Mouse (Mus musculus) bone marrow macrophage, adult 2 months (primary cell): Measurements from ENCODE around the gene Tubb1. TPM values are rescaled to one million over a fixed set of nuclear protein-coding genes. Genes with fewer than 3 reads are reported as not detected.
A peak's percentile ranks its signal among the peaks of the same experiment; 100 is the strongest.

Source experiments
- H3K27ac ChIP-seq: 2 replicates; pipeline ENCODE4 v1.5.1; 2012; ENCODE audit warnings: low read depth, low read length; ENCODE audit not compliant: insufficient read depth
- H3K4me1 ChIP-seq: 2 replicates; pipeline ENCODE4 v1.6.1; 2012; ENCODE audit warnings: low read length; ENCODE audit not compliant: control insufficient read depth, insufficient read depth
- H3K4me3 ChIP-seq: 2 replicates; pipeline ENCODE4 v1.5.1; 2012; ENCODE audit warnings: mild to moderate bottlenecking, low read length, moderate library complexity; ENCODE audit not compliant: insufficient read depth
- CTCF ChIP-seq: IDR thresholded peaks from 2 replicates; pipeline ENCODE4 v1.5.1; 2012; ENCODE audit warnings: low read depth, mild to moderate bottlenecking, low read length, moderate library complexity
- POLR2A ChIP-seq: IDR thresholded peaks from 2 replicates; pipeline ENCODE4 v1.6.1; 2012; ENCODE audit warnings: mild to moderate bottlenecking, low read depth, low read length, borderline replicate concordance
- polyA plus RNA-seq: library from polyadenylated mRNA; stranded (reverse); fragments of >200 nt; gene quantifications from 2 replicates; pipeline ENCODE4 v1.2.4, GENCODE M21; 2012; ENCODE audit not compliant: missing spikeins, insufficient read depth, insufficient read length

Tubb1 gene
- polyA plus RNA-seq, 1 experiment = not detected

- TF ChIP-seq CTCF = no peak
- TF ChIP-seq POLR2A = no peak
- Histone ChIP-seq H3K27ac (no peak overlapping the region), H3K4me1 (peaks cover 30% of the 10 kb centered on the region), H3K4me3 (no peak overlapping the region)
Observed at GRCm38 (mm10) chr2:174443046-174443445, 7.4 kb upstream of the Tubb1 start.

DNA sequence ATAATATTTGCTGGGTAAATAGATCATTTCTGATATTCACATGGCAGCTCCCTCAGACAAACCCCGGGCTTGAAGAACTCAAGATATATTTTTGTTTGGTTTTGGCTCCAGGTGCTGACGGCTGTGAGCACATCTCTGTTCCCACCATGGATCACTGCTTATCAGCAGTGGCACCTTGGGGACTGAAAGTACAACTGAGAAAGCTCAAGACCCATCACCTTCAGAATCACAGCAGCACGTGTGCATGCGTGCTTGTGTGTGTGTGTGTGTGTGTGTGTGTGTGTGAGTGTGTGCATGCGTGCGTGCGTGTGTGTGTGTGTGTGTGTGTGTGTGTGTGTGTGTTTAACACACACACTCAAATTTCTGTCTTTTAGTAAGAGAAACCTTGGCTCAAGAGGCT is 6.1 kb upstream of the Tubb1 start:
- Histone ChIP-seq H3K4me3 (no peak overlapping the region), H3K4me1 (peaks cover 27% of the 10 kb centered on the region), H3K27ac (no peak overlapping the region)
- TF ChIP-seq CTCF (no peak), POLR2A (no peak)

GRCm38 (mm10) chr2:174445018-174445417 is 5.5 kb upstream of the Tubb1 start:
- Histone ChIP-seq H3K27ac (no peak overlapping the region), H3K4me3 (no peak overlapping the region), H3K4me1 (peaks cover 22% of the 10 kb centered on the region)
- TF ChIP-seq POLR2A (no peak), CTCF (no peak)

GRCm38 (mm10) chr2:174446492-174446891 is 4.0 kb upstream of the Tubb1 start:
- Histone ChIP-seq H3K4me1 (peaks cover 10% of the 10 kb centered on the region), H3K4me3 (no peak overlapping the region), H3K27ac (no peak overlapping the region)
- TF ChIP-seq POLR2A = no peak
- TF ChIP-seq CTCF = no peak

GRCm38 (mm10) chr2:174446905-174447304 is 3.6 kb upstream of the Tubb1 start:
- TF ChIP-seq POLR2A (no peak), CTCF (no peak)
- Histone ChIP-seq H3K4me3 (no peak overlapping the region), H3K4me1 (peaks cover 6% of the 10 kb centered on the region), H3K27ac (no peak overlapping the region)

DNA sequence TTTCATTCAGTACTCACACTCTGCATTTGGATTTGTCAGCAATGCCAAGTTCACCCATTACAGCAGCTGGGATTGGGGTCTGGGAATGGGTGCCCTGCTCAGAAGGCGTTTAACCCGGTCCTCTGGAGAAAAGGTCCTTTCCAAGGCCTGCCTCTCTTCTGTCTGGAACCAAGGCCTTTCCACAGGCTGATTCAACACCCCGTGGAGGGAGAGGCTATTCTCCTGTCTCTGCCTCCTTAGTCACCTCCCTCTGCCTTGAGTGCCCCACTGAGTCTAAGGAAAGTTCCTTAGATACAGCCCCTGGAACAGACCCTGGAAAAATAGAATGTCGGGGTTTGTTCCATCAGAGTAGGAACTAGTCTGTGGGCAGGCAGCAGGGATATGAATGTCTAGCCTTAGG is 2.1 kb upstream of the Tubb1 start:
- no peak for TF ChIP-seq CTCF
- TF ChIP-seq POLR2A = no peak
- H3K27ac ChIP-seq = no peak overlapping the region
- H3K4me1 ChIP-seq = peaks cover 1% of the 10 kb centered on the region; the same call in 1 of the 2 replicates
- H3K4me3 ChIP-seq = no peak overlapping the region

DNA sequence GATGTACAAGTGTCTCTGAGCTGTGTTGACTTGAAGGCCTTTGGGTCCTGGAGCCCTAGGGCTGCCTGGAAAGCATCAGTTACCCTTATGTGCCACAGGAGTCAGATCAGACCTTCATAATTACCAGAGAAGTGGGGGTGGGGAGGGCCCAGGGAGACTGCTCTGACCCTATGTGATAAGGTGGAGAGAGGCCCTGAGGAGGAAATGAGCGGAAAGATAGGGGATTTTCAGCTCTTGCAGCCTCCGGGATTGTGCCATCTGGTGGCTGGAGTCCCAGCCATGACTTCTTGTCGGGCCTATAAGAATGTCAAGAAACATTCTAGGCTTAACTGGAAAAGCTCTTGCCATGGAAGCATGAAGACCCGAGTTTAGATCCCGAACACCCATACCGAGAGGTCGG is 3.2 kb downstream of the Tubb1 start:
- peaks cover 5% of the 10 kb centered on the region; the same call in 1 of the 2 replicates for H3K4me1 ChIP-seq
- TF ChIP-seq POLR2A = no peak
- peak; percentile 45; the same call in 1 of the 2 replicates for TF ChIP-seq CTCF
- no peak overlapping the region for H3K4me3 ChIP-seq
- no peak overlapping the region for H3K27ac ChIP-seq

- Histone ChIP-seq H3K27ac (no peak overlapping the region), H3K4me3 (no peak overlapping the region), H3K4me1 (peaks cover 3% of the 10 kb centered on the region)
- TF ChIP-seq POLR2A (no peak), CTCF (no peak)
Observed at GRCm38 (mm10) chr2:174459365-174459764, 8.9 kb downstream of the Tubb1 start.

- Histone ChIP-seq H3K4me3 (peak overlapping the region; percentile 84), H3K27ac (peak overlapping the region; percentile 54; the same call in 1 of the 2 replicates), H3K4me1 (peaks cover 3% of the 10 kb centered on the region)
- TF ChIP-seq CTCF (no peak), POLR2A (no peak)
Observed at GRCm38 (mm10) chr2:174463370-174463769, 12.9 kb downstream of the Tubb1 start.

- peaks cover 3% of the 10 kb centered on the region for H3K4me1 ChIP-seq
- peak within 1 kb of the TSS; percentile 84 for H3K4me3 ChIP-seq
- TF ChIP-seq POLR2A (no peak), CTCF (no peak)
- H3K27ac ChIP-seq = peak within 1 kb of the TSS; percentile 54
Observed at GRCm38 (mm10) chr2:174463789-174464523, 13.5 kb downstream of the Tubb1 start, which contains the start of gene Atp5e. Gene Atp5e (minus strand): TSS chr2:174464105.

GRCm38 (mm10) chr2:174470333-174470732 is 19.8 kb downstream of the Tubb1 start:
- H3K4me3 ChIP-seq = no peak overlapping the region
- no peak overlapping the region for H3K27ac ChIP-seq
- TF ChIP-seq CTCF (no peak), POLR2A (no peak)
- H3K4me1 ChIP-seq = peaks cover 30% of the 10 kb centered on the region
